Mouse (Mus musculus) CH12.LX (cell line): ENCODE measurements around the gene Grik5. TPM values are rescaled to one million over a fixed set of nuclear protein-coding genes. Genes with fewer than 3 reads are reported as not detected.

ENCODE experiments used
- DNase-seq: peaks from one replicate; pipeline ENCODE4 v3.0.0-alpha.2; 2013; ENCODE audit errors: extremely low read depth
- H3K27ac ChIP-seq: 2 replicates; pipeline ENCODE4 v1.5.1; 2012; ENCODE audit warnings: low read depth, mild to moderate bottlenecking, control low read depth, moderate library complexity; ENCODE audit not compliant: insufficient read depth
- H3K27me3 ChIP-seq: replicated peaks from 2 replicates; pipeline ENCODE3; 2012; ENCODE audit warnings: inconsistent platforms
- H3K36me3 ChIP-seq, 2 experiments: replicated peaks in 1 of 2; 2 replicates each; pipeline versions ENCODE3 to v1.6.1; 2012; ENCODE audit warnings: inconsistent platforms in 1 of 2, low read length in 1 of 2, mild to moderate bottlenecking in 1 of 2, mixed read lengths in 1 of 2, moderate library complexity in 1 of 2; ENCODE audit not compliant: control insufficient read depth in 1 of 2, insufficient read depth in 1 of 2
- H3K4me1 ChIP-seq, 2 experiments: 2 replicates each; pipeline ENCODE4 v1.6.1; 2012; ENCODE audit warnings: inconsistent platforms in 1 of 2, moderate library complexity in 1 of 2; ENCODE audit not compliant: insufficient read depth in 2 of 2, control insufficient read depth in 1 of 2
- H3K4me2 ChIP-seq: 2 replicates; pipeline ENCODE4 v1.6.1; 2012; ENCODE audit warnings: low read depth, mild to moderate bottlenecking, control low read depth; ENCODE audit not compliant: poor library complexity, insufficient read depth, severe bottlenecking
- H3K4me3 ChIP-seq, 3 experiments: fragments of 150-350 bp in 1 of 3; sonication (generic) in 1 of 3; replicated peaks in 1 of 3; 2 replicates each; pipeline versions ENCODE3 to v1.5.1; 2011 to 2012; ENCODE audit warnings: low read depth in 2 of 3, low read length in 2 of 3, mild to moderate bottlenecking in 2 of 3, moderate library complexity in 2 of 3, control low read depth in 1 of 3, improper control_type of control experiment in 1 of 3, inconsistent platforms in 1 of 3, mixed read lengths in 1 of 3; ENCODE audit not compliant: poor library complexity in 1 of 3
- H3K79me2 ChIP-seq: replicated peaks from 2 replicates; pipeline ENCODE4 v1.6.1; 2012; ENCODE audit warnings: mild to moderate bottlenecking, moderate library complexity; ENCODE audit not compliant: control insufficient read depth, poor library complexity, insufficient read depth, severe bottlenecking; ENCODE audit errors: extremely low read depth
- H3K9ac ChIP-seq: 2 replicates; pipeline ENCODE4 v1.6.1; 2012; ENCODE audit warnings: low read depth, mild to moderate bottlenecking, control low read depth, moderate library complexity; ENCODE audit not compliant: insufficient read depth
- H3K9me3 ChIP-seq: replicated peaks from 2 replicates; pipeline ENCODE3; 2012; ENCODE audit warnings: low read length, inconsistent platforms, mixed read lengths
- BHLHE40 ChIP-seq: IDR thresholded peaks from 2 replicates; pipeline ENCODE4 v1.6.1; 2011; ENCODE audit warnings: mild to moderate bottlenecking, low read depth, low read length, improper control_type of control experiment
- CHD2 ChIP-seq: IDR thresholded peaks from 2 replicates; pipeline ENCODE4 v1.6.1; 2011; ENCODE audit warnings: low read length, improper control_type of control experiment
- ELF1 ChIP-seq: IDR thresholded peaks from 2 replicates; pipeline ENCODE4 v1.6.1; 2014; ENCODE audit warnings: low read depth, mild to moderate bottlenecking, inconsistent platforms, low read length, improper control_type of control experiment
- EP300 ChIP-seq: IDR thresholded peaks from 2 replicates; pipeline ENCODE4 v1.6.1; 2011; ENCODE audit warnings: low read length, improper control_type of control experiment
- ETS1 ChIP-seq: conservative IDR thresholded peaks from 2 replicates; pipeline ENCODE4 v1.6.1; 2012; ENCODE audit warnings: low read depth, mild to moderate bottlenecking, inconsistent platforms, low read length, improper control_type of control experiment, moderate library complexity
- IRF4 ChIP-seq: IDR thresholded peaks from 2 replicates; pipeline ENCODE4 v1.6.1; 2014; ENCODE audit warnings: low read depth, mild to moderate bottlenecking, inconsistent platforms, low read length, improper control_type of control experiment
- JUN ChIP-seq: IDR thresholded peaks from 2 replicates; pipeline ENCODE4 v1.6.1; 2011; ENCODE audit warnings: low read depth, mild to moderate bottlenecking, low read length, improper control_type of control experiment, moderate library complexity; ENCODE audit not compliant: insufficient read depth
- MEF2A ChIP-seq: IDR thresholded peaks from 2 replicates; pipeline ENCODE4 v1.6.1; 2014; ENCODE audit warnings: low read depth, mild to moderate bottlenecking, inconsistent platforms, low read length, improper control_type of control experiment, borderline replicate concordance
- NRF1 ChIP-seq: IDR thresholded peaks from 2 replicates; pipeline ENCODE4 v1.6.1; 2014; ENCODE audit warnings: low read depth, mild to moderate bottlenecking, inconsistent platforms, low read length, improper control_type of control experiment, moderate library complexity
- PAX5 ChIP-seq: IDR thresholded peaks from 2 replicates; pipeline ENCODE4 v1.6.1; 2012; ENCODE audit warnings: low read length, inconsistent platforms, mixed read lengths
- POLR2A ChIP-seq: IDR thresholded peaks from 2 replicates; pipeline ENCODE4 v1.6.1; 2011; ENCODE audit warnings: low read depth, mild to moderate bottlenecking, improper control_type of control experiment, low read length
- POLR2AphosphoS2 ChIP-seq: IDR thresholded peaks from 2 replicates; pipeline ENCODE4 v1.6.1; 2011; ENCODE audit warnings: low read depth, low read length, improper control_type of control experiment
- RAD21 ChIP-seq: IDR thresholded peaks from 2 replicates; pipeline ENCODE4 v1.6.1; 2011; ENCODE audit warnings: low read depth, mild to moderate bottlenecking, low read length, improper control_type of control experiment, moderate library complexity
- RCOR1 ChIP-seq: conservative IDR thresholded peaks from 2 replicates; pipeline ENCODE4 v1.6.1; 2012; ENCODE audit warnings: low read depth, mild to moderate bottlenecking, inconsistent platforms, low read length, improper control_type of control experiment
- SMC3 ChIP-seq: IDR thresholded peaks from 2 replicates; pipeline ENCODE4 v1.6.1; 2011; ENCODE audit warnings: low read depth, low read length, improper control_type of control experiment
- TCF12 ChIP-seq: IDR thresholded peaks from 2 replicates; pipeline ENCODE4 v1.6.1; 2014; ENCODE audit warnings: low read depth, mild to moderate bottlenecking, inconsistent platforms, low read length, improper control_type of control experiment
- UBTF ChIP-seq: IDR thresholded peaks from 2 replicates; pipeline ENCODE4 v1.6.1; 2012; ENCODE audit warnings: low read depth, mild to moderate bottlenecking, inconsistent platforms, low read length, improper control_type of control experiment, moderate library complexity
- USF1 ChIP-seq: IDR thresholded peaks from 2 replicates; pipeline ENCODE4 v1.6.1; 2014; ENCODE audit warnings: low read depth, mild to moderate bottlenecking, inconsistent platforms, low read length, improper control_type of control experiment
- USF2 ChIP-seq: conservative IDR thresholded peaks from 2 replicates; pipeline ENCODE4 v1.6.1; 2011; ENCODE audit warnings: low read depth, low read length, improper control_type of control experiment
- ZC3H11A ChIP-seq: IDR thresholded peaks from 2 replicates; pipeline ENCODE4 v1.6.1; 2012; ENCODE audit warnings: low read depth, mild to moderate bottlenecking, inconsistent platforms, low read length, improper control_type of control experiment
- ZMIZ1 ChIP-seq: IDR thresholded peaks from 2 replicates; pipeline ENCODE4 v1.6.1; 2012; ENCODE audit warnings: low read depth, mild to moderate bottlenecking, inconsistent platforms, low read length, improper control_type of control experiment
- dilution Hi-C: fragments of 300-500 bp; cut with MboI; formaldehyde crosslinking; loops from 2 replicates; pipeline ENCODE4 v1.14.3; 2020; ENCODE audit warnings: low sequenced_read_pairs; ENCODE audit not compliant: extremely low pct_unique_long_range_greater_than_20kb, extremely low pct_ligation_motif_present
- in situ Hi-C: fragments of 300-500 bp; cut with MboI; formaldehyde crosslinking; loops from 3 replicates; pipeline ENCODE4 v1.14.3; 2019; ENCODE audit warnings: low sequenced_read_pairs, low pct_ligation_motif_present, low pct_unique_long_range_greater_than_20kb, mixed read lengths
- polyA plus RNA-seq: library from polyadenylated mRNA; unstranded; fragments of >175 nt; gene quantifications from 2 replicates; pipeline ENCODE4 v1.2.1, GENCODE M21; 2012; ENCODE audit warnings: low read depth; ENCODE audit not compliant: insufficient read length
- total RNA-seq, 2 experiments: library from RNA; depleted of rRNA; stranded (reverse); fragments of 300-350 nt in 1 of 2; fragments of >200 nt in 1 of 2; gene quantifications; 2 replicates each; pipeline ENCODE4 v1.2.3; 2012 to 2014

Gene Grik5
- total and polyA plus RNA-seq, 3 experiments: 1.0 to 2.1 (median 1.5) TPM

DNA sequence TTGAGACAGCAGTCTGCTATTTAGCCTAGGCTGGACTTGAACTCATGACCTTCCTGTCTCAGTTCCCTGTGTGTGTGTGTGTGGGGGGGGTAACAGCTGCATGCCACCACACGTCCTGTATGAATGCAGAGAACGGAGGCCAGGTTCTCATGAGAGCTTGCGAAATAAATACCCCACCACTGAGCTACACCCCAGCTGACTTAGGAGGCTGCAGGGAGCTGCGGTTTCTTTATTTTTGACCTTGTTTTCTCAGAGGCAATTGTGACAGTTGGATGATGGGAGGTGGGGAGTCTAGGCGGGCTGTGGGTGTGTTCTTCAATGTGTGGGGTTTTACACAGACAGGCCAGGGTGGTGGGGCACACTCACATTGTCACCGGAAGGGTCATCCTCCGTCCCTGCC, 71.9 kb downstream of the Grik5 start:
- no peak for DNase-seq
- Histone ChIP-seq H3K27me3 (peaks cover 61% of the 10 kb centered on the region), H3K9me3 (no peaks in the 10 kb centered on the region), H3K4me1 (peaks cover 7% of the 10 kb centered on the region in 2 experiments; a peak in 3 of 4 replicates), H3K27ac (no peak overlapping the region), H3K4me2 (no peak overlapping the region), H3K79me2 (no peaks in the 10 kb centered on the region), H3K36me3 (no peaks in the 10 kb centered on the region), H3K4me3 (no peak overlapping the region), H3K9ac (no peak overlapping the region)
- in situ Hi-C loops: no loop called here
- no peak for TF ChIP-seq EP300
- TF ChIP-seq USF1: no peak
- no peak for TF ChIP-seq IRF4
- dilution Hi-C loops: no loop called here

DNA sequence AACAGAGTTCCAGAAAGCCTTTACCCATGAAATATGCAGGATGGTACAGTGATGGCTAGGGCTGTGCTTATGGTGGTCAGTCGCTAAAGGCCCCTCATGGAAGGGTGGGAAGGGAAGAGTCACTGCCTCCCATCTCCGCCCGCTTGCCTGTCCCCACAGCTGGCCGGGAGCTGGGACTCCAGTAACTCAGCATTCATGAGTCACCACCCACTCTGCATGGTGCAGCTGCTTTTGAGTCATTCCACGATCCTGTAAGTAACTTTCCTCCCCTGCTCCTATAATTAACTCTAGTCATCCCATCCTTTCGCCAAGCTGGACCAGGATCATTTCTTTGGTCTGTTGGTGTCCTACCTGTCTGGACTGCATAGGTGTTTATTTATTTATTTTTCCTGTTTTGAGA, 79.1 kb downstream of the Grik5 start:
- peaks cover 80% of the 10 kb centered on the region for H3K27me3 ChIP-seq
- no peak overlapping the region for H3K27ac ChIP-seq
- TF ChIP-seq TCF12 (no peak), USF2 (no peak), BHLHE40 (no peak), UBTF (no peak), MEF2A (no peak), POLR2A (no peak), NRF1 (no peak), ETS1 (no peak), CHD2 (no peak), PAX5 (no peak), RCOR1 (no peak), USF1 (no peak), SMC3 (no peak), JUN (no peak), RAD21 (no peak), POLR2AphosphoS2 (no peak), ZC3H11A (no peak), ELF1 (no peak), ZMIZ1 (no peak)
- DNase-seq: no peak
- H3K36me3 ChIP-seq: no peaks in the 10 kb centered on the region
- peaks cover 0 to 4% of the 10 kb centered on the region in 2 experiments; a peak in 1 of 4 replicates for H3K4me1 ChIP-seq
- no peak overlapping the region for H3K4me3 ChIP-seq
- H3K79me2 ChIP-seq: no peaks in the 10 kb centered on the region
- in situ Hi-C loops (no loop called here), dilution Hi-C loops (no loop called here)
- no peak overlapping the region for H3K4me2 ChIP-seq
- H3K9me3 ChIP-seq: no peaks in the 10 kb centered on the region
- H3K9ac ChIP-seq: no peak overlapping the region
